Mouse (Mus musculus) liver, embryonic 14.5 days (tissue): ENCODE results near the gene Olfr1427. TPM values are rescaled to one million over a fixed set of nuclear protein-coding genes. Genes with fewer than 3 reads are reported as not detected.
"Not testable (repeated sequence)": the region's sequence is repeated elsewhere in the genome, so short reads cannot be mapped to it uniquely, and the experiment has no call there.

Experiments
- ATAC-seq: fragments of 200-750 bp; cut with Nextera tagmentation; 2 replicates; pipeline ENCODE4 v1.8.0; 2017; ENCODE audit warnings: moderate number of reproducible peaks, mild to moderate bottlenecking, moderate library complexity; ENCODE audit not compliant: insufficient read depth
- DNase-seq, 3 experiments: peaks; one replicate each; pipeline ENCODE4 v3.0.0-alpha.2; 2012 to 2013; ENCODE audit warnings: low read depth in 3 of 3, low spot score in 3 of 3
- H3K27ac ChIP-seq: fragments of 300-500 bp; sonication (generic); 2 replicates; pipeline ENCODE4 v1.5.1; 2014; ENCODE audit warnings: moderate library complexity, mild to moderate bottlenecking, control low read depth, inconsistent platforms
- H3K27me3 ChIP-seq: fragments of 300-500 bp; sonication (generic); 2 replicates; pipeline ENCODE4 v1.6.1; 2014; ENCODE audit warnings: mild to moderate bottlenecking, low read length, moderate library complexity; ENCODE audit not compliant: control insufficient read depth, insufficient read depth
- H3K36me3 ChIP-seq: fragments of 300-500 bp; sonication (generic); replicated peaks from 2 replicates; pipeline ENCODE4 v1.6.1; 2014; ENCODE audit warnings: low read depth; ENCODE audit not compliant: control insufficient read depth, insufficient read depth
- H3K4me1 ChIP-seq, 2 experiments: fragments of 200-500 bp in 1 of 2; fragments of 300-500 bp in 1 of 2; sonication (generic) in 1 of 2; replicated peaks; 2 replicates each; pipeline ENCODE4 v1.6.1; 2012 to 2014; ENCODE audit warnings: antibody characterized with exemption in 1 of 2, inconsistent platforms in 1 of 2, low read length in 1 of 2; ENCODE audit not compliant: control insufficient read depth in 2 of 2, insufficient read depth in 2 of 2
- H3K4me2 ChIP-seq: fragments of 300-500 bp; sonication (generic); 2 replicates; pipeline ENCODE4 v1.6.1; 2014; ENCODE audit warnings: low read depth, mild to moderate bottlenecking, control low read depth, moderate library complexity
- H3K4me3 ChIP-seq, 2 experiments: fragments of 200-500 bp in 1 of 2; fragments of 300-500 bp in 1 of 2; sonication (generic) in 1 of 2; 2 replicates each; pipeline ENCODE4 v1.5.1; 2012 to 2014; ENCODE audit warnings: low read depth in 2 of 2, low read length in 2 of 2, mild to moderate bottlenecking in 2 of 2, control low read depth in 1 of 2, inconsistent platforms in 1 of 2, moderate library complexity in 1 of 2; ENCODE audit not compliant: insufficient read depth in 1 of 2
- H3K9ac ChIP-seq: fragments of 300-500 bp; sonication (generic); replicated peaks from 2 replicates; pipeline ENCODE4 v1.6.1; 2014; ENCODE audit warnings: mild to moderate bottlenecking, control low read depth, moderate library complexity
- H3K9me3 ChIP-seq: fragments of 300-500 bp; sonication (generic); 2 replicates; pipeline ENCODE4 v1.6.1; 2016; ENCODE audit warnings: low read length, mixed read lengths; ENCODE audit not compliant: control insufficient read depth
- CTCF ChIP-seq: IDR thresholded peaks from 2 replicates; pipeline ENCODE4 v1.5.1; 2016; ENCODE audit warnings: antibody characterized with exemption, low read depth, control low read depth
- EP300 ChIP-seq: IDR thresholded peaks from 2 replicates; pipeline ENCODE4 v1.6.1; 2016; ENCODE audit warnings: antibody characterized with exemption, low read depth
- WGBS: fragments of 180-500 bp; shearing (Covaris S2); extraction: QIAGEN DNeasy Blood & Tissue Kit; methylation state at CpG from one replicate; pipeline ENCODE4 v1.1.7; 2014; ENCODE audit not compliant: insufficient replicate concordance; 5-methylcytosine and 5-hydroxymethylcytosine counted together
- polyA plus RNA-seq, 2 experiments: library from polyadenylated mRNA; depleted of rRNA in 1 of 2; stranded (reverse) in 1 of 2; unstranded in 1 of 2; fragments of >200 nt; fragmentation: Nextera tagmentation in 1 of 2; extraction: Ambion mirVana in 1 of 2; gene quantifications; 2 replicates each; pipeline versions ENCODE4 v1.2.1 to v1.2.3; 2012 to 2014

Olfr1427 gene
- polyA plus RNA-seq, 2 experiments, result not detected

DNA sequence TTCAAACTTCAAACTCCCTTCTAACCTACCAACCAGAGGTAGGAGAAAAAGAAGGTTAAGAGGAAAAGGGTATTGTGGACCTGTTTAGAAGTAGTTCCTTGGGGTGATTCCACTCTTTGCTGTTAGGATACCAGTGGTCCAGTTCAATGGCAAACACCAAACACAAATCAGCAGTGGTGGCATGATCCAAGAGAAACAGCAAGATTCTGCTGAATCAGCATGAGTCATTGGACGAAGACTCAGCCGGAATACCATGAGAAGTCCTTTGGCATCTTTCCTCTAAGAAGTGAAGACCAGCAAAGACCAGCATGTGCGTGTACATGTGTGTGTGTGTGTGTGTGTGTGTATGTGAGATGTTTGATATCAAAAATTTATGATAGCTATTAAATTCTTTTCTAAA is 13.3 kb upstream of the Olfr1427 start:
- Histone ChIP-seq H3K27ac (no peak overlapping the region), H3K36me3 (no peaks in the 10 kb centered on the region), H3K4me1 (no peaks in the 10 kb centered on the region), H3K4me2 (no peak overlapping the region), H3K9me3 (no peaks in the 10 kb centered on the region), H3K9ac (no peak overlapping the region), H3K27me3 (no peaks in the 10 kb centered on the region), H3K4me3 (no peak overlapping the region)
- ATAC-seq (no peak), DNase-seq (no peak)
- 60% methylated on average over 3 of the region's 3 CpGs for WGBS
- TF ChIP-seq EP300, result no peak
- no peak for TF ChIP-seq CTCF

DNA sequence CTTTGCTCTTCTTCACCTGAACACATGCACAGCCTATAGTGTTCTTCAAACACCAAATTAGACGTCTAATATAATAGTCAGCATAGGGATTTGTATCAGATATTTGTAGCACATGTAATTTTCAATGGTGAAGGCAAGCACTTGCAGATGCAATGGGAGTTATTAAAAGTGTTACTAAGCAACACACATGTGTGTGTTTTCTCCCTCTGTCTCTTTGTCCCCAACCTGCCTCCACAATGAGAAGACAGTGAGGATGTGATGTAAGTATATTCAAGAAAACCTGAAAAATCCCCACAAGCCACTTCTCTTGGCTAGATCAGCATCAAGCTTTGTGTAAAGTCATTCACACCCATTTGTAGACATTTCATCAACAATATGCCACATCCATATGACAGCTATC is 12.7 kb upstream of the Olfr1427 start, which contains the start of gene Olfr1428:
Gene Olfr1428, minus strand, starts transcription at position 101 of the 400 bp plus-strand sequence.
- Histone ChIP-seq H3K4me3 (no peak within 1 kb of the TSS), H3K9ac (no peak within 1 kb of the TSS), H3K36me3 (no peaks in the 10 kb centered on the region), H3K4me1 (no peaks in the 10 kb centered on the region), H3K4me2 (no peak within 1 kb of the TSS), H3K27me3 (no peaks in the 10 kb centered on the region), H3K9me3 (no peaks in the 10 kb centered on the region), H3K27ac (no peak within 1 kb of the TSS)
- WGBS, result 39% methylated on average over 1 of the region's 1 CpGs
- ATAC-seq (no peak), DNase-seq (no peak)
- no peak for TF ChIP-seq CTCF
- no peak for TF ChIP-seq EP300

DNA sequence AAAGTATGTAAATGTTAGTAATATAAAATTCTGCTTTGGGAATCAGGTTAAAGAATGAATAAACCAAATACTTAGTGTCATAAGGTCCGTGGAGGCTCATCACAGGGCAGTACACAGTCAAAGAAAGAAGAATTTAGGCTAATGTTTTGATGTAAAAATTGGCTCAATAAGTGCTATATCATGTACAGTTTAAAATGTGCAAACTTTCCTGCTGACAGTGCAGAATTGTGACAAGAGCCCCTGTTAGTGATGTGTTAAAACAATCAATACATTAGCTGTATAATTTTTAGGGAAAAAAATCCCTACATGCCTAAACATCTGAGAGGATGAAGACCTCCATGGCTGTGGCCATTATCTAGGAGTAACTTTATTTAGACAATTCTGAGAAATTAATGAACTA is 10.7 kb upstream of the Olfr1427 start:
- no peak for DNase-seq
- no peaks in the 10 kb centered on the region for H3K27me3 ChIP-seq
- H3K4me2 ChIP-seq, result no peak overlapping the region
- WGBS, result 44% methylated on average over 1 of the region's 1 CpGs
- no peaks in the 10 kb centered on the region for H3K9me3 ChIP-seq
- H3K4me3 ChIP-seq, result no peak overlapping the region
- no peaks in the 10 kb centered on the region for H3K4me1 ChIP-seq
- no peaks in the 10 kb centered on the region for H3K36me3 ChIP-seq
- no peak for TF ChIP-seq EP300
- TF ChIP-seq CTCF, result no peak
- no peak for ATAC-seq
- H3K9ac ChIP-seq, result no peak overlapping the region
- H3K27ac ChIP-seq, result no peak overlapping the region

DNA sequence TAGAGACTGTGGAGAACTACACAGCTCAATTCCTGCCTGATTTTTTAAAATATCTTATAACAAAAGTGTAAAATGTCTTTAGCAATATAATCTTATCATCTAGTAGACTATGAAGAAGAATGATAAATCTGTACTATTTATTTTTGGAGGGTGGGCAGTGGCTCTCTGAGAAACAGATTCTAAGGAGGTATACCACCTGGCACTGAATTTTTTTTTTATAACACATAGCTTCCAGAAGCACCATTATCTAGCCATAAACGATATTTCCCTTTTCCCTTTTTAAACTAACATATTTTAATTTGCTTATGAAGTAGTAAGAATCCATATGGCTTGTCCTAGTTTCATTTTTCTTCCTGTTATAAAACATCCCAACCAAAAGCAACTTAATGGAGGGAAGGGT is 1.4 kb upstream of the Olfr1427 start:
- H3K27ac ChIP-seq, result no peak overlapping the region
- no peaks in the 10 kb centered on the region for H3K36me3 ChIP-seq
- no peaks in the 10 kb centered on the region for H3K4me1 ChIP-seq
- ATAC-seq (no peak), DNase-seq (no peak)
- H3K9ac ChIP-seq, result no peak overlapping the region
- TF ChIP-seq EP300 (no peak), CTCF (no peak)
- 32% methylated on average over 1 of the region's 1 CpGs for WGBS
- H3K27me3 ChIP-seq, result no peaks in the 10 kb centered on the region
- H3K9me3 ChIP-seq, result no peaks in the 10 kb centered on the region
- H3K4me3 ChIP-seq, result no peak overlapping the region
- H3K4me2 ChIP-seq, result no peak overlapping the region

DNA sequence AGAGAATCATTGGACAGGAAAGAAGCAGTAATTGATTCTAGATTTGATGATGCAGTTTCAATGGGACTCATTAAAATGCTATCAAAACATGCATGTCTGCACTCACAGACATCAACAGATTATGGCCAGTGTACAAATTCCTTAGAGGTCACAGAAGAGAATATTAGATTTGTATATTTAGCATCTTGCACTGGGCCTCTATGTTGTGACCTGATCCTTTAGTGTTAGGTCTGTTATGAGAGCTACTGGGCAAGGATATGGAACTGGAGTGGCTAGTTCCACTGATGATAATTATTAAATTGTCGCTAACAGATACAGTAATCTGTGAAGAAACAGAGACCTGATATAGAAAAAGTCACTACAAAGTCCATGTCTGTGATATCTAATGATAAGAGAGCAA is 11.2 kb downstream of the Olfr1427 start, which contains the start of gene Olfr1426:
Gene Olfr1426, minus strand, starts transcription at position 101 of the 400 bp plus-strand sequence.
- H3K4me3 ChIP-seq, result no peak within 1 kb of the TSS
- H3K27ac ChIP-seq, result no peak within 1 kb of the TSS
- no peaks in the 10 kb centered on the region for H3K9me3 ChIP-seq
- no peaks in the 10 kb centered on the region for H3K4me1 ChIP-seq
- WGBS, result 50% methylated on average over 1 of the region's 1 CpGs
- no peak within 1 kb of the TSS for H3K4me2 ChIP-seq
- no peak within 1 kb of the TSS for H3K9ac ChIP-seq
- DNase-seq (no peak), ATAC-seq (no peak)
- no peaks in the 10 kb centered on the region for H3K36me3 ChIP-seq
- TF ChIP-seq CTCF (no peak), EP300 (no peak)
- no peaks in the 10 kb centered on the region for H3K27me3 ChIP-seq

- 62% methylated on average over 4 of the region's 4 CpGs for WGBS
- not testable (repeated sequence) for ATAC-seq
These were observed 25.5 kb downstream of the Olfr1427 start, which contains the start of gene Olfr1425 for GRCm38 (mm10) chr19:12077631-12078030. Gene Olfr1425, minus strand, starts transcription at chr19:12077731.

GRCm38 (mm10) chr19:12069546-12069945 is 33.6 kb downstream of the Olfr1427 start:
- not testable (repeated sequence) for H3K4me3 ChIP-seq, H3K4me1 ChIP-seq, H3K9me3 ChIP-seq, H3K27me3 ChIP-seq, DNase-seq, H3K27ac ChIP-seq, H3K4me2 ChIP-seq, ATAC-seq, H3K9ac ChIP-seq, H3K36me3 ChIP-seq
- 49% methylated on average over 1 of the region's 1 CpGs for WGBS

More at GRCm38 (mm10) chr19:12077631-12078030, 25.5 kb downstream of the Olfr1427 start, which contains the start of gene Olfr1425:
- not testable (repeated sequence) for H3K36me3 ChIP-seq, H3K4me2 ChIP-seq, H3K4me3 ChIP-seq, H3K9me3 ChIP-seq, H3K27ac ChIP-seq, DNase-seq, H3K4me1 ChIP-seq, H3K9ac ChIP-seq, H3K27me3 ChIP-seq

DNA sequence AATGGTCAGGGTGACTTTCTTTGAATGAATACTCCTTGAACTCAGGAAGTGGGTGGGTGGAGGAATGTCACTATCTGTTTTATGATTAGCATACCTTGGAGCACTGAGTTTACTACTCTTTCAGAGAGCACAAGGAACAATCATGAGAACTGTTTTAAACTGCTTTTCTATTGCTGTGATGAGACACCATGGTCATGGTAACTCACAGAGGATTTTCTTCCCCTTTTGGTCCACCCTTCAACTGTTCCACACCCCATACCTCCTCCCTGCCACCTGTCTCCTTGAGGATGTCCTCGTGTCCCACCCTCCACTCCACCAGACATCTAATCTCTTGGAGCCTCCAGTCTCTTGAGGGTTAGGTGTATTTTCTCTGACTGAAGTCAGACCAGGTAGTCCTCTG is 35.3 kb downstream of the Olfr1427 start:
- H3K9me3 ChIP-seq, H3K4me2 ChIP-seq, ATAC-seq, H3K27ac ChIP-seq, H3K36me3 ChIP-seq, H3K27me3 ChIP-seq, H3K4me1 ChIP-seq, H3K4me3 ChIP-seq, H3K9ac ChIP-seq, DNase-seq: not testable (repeated sequence)
- 43% methylated on average over 1 of the region's 1 CpGs for WGBS
